Mouse (Mus musculus) stomach, embryonic 15.5 days (tissue): ENCODE results near the gene Prr18. TPM values are rescaled to one million over a fixed set of nuclear protein-coding genes. Genes with fewer than 3 reads are reported as not detected.

ENCODE experiments used
- ATAC-seq: fragments of 200-750 bp; cut with Nextera tagmentation; 2 replicates; pipeline ENCODE4 v1.8.0; 2017; ENCODE audit warnings: low read depth, moderate number of reproducible peaks, moderate TSS enrichment; ENCODE audit not compliant: insufficient read depth, low FRiP score
- H3K27ac ChIP-seq: fragments of 300-500 bp; sonication (generic); 2 replicates; pipeline ENCODE4 v1.5.1; 2015; ENCODE audit warnings: mild to moderate bottlenecking, inconsistent platforms
- H3K27me3 ChIP-seq: fragments of 300-500 bp; sonication (generic); replicated peaks from 2 replicates; pipeline ENCODE4 v1.6.1; 2015; ENCODE audit warnings: inconsistent platforms
- H3K36me3 ChIP-seq: fragments of 300-500 bp; sonication (generic); 2 replicates; pipeline ENCODE4 v1.6.1; 2015; ENCODE audit warnings: inconsistent platforms
- H3K4me1 ChIP-seq: fragments of 300-500 bp; sonication (generic); 2 replicates; pipeline ENCODE4 v1.6.1; 2015; ENCODE audit warnings: inconsistent platforms
- H3K4me2 ChIP-seq: fragments of 300-500 bp; sonication (generic); 2 replicates; pipeline ENCODE4 v1.6.1; 2015; ENCODE audit warnings: mild to moderate bottlenecking, inconsistent platforms
- H3K4me3 ChIP-seq: fragments of 300-500 bp; sonication (generic); replicated peaks from 2 replicates; pipeline ENCODE4 v1.5.1; 2015; ENCODE audit warnings: inconsistent platforms
- H3K9ac ChIP-seq: fragments of 300-500 bp; sonication (generic); 2 replicates; pipeline ENCODE4 v1.6.1; 2015; ENCODE audit warnings: inconsistent platforms
- H3K9me3 ChIP-seq: fragments of 300-500 bp; sonication (generic); 2 replicates; pipeline ENCODE4 v1.6.1; 2016; ENCODE audit warnings: inconsistent platforms
- WGBS: fragments of 180-500 bp; shearing (Covaris S2); methylation state at CpG from one replicate; pipeline ENCODE4 v1.1.7; 2015; 5-methylcytosine and 5-hydroxymethylcytosine counted together
- polyA plus RNA-seq: library from polyadenylated mRNA; unstranded; fragments of >200 nt; fragmentation: Nextera tagmentation; extraction: Ambion mirVana; gene quantifications from 2 replicates; pipeline ENCODE4 v1.2.1, GENCODE M21; 2015

The Prr18 gene
- polyA plus RNA-seq, 1 experiment from 2014 or later, result 0.55 TPM

DNA sequence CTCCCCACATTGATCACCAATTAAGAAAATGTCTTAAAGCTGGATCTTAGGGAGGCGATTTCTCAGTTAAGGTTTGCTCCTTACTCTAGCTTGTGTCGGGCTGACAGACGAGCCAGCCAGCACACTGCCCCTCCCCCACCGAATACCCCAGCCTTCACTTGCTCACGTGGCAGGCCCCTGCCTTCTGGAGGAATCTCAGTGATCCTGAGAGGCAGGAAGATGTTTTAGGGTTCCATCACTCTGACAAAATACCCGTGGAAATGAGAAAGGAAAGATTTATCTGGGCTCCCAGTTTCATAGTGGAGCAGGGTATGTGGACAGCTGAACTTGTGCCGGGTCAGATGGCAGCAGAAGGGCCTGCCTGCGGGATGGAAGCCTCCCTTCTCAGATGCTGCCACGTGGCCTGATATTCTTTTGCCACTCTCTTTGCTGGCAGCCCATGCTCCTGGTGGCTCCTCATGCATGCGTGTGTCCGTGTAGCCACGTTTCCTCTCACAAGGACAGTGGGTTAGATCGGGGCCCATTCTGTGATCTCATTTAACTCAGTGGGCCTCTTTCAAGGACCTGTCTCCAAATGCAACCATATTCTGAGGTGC is 33.5 kb downstream of the Prr18 start:
- Histone ChIP-seq H3K27ac (no peak overlapping the region), H3K27me3 (no peaks in the 10 kb centered on the region), H3K9me3 (no peaks in the 10 kb centered on the region), H3K4me1 (peaks cover 23% of the 10 kb centered on the region), H3K4me3 (no peak overlapping the region), H3K36me3 (no peaks in the 10 kb centered on the region), H3K4me2 (no peak overlapping the region), H3K9ac (no peak overlapping the region)
- no peak for ATAC-seq
- 38% methylated on average over 13 of the region's 13 CpGs for WGBS

DNA sequence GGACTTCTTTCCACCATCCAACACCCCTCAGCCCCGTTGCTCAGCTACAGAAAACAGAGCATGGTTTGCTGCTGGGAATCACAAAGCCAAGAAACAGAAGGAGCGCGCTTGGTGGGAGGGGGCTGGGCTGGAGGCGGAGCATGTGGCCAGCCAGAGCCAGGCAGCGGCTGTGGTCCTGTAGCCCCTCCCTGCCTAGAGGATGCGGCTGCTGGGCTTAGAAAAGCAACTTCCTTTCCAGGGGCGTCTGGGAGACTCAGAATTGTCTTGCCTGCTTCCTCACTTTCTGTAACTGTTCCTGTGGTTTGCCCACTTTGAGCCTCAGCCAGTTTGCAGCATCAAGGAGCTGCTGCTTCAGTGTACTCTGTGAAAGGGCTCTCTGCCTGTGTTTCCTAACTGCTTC is 34.6 kb downstream of the Prr18 start:
- Histone ChIP-seq H3K9me3 (no peaks in the 10 kb centered on the region), H3K27ac (peak overlapping the region; percentile 74)
- WGBS, result 1% methylated on average over 7 of the region's 7 CpGs

DNA sequence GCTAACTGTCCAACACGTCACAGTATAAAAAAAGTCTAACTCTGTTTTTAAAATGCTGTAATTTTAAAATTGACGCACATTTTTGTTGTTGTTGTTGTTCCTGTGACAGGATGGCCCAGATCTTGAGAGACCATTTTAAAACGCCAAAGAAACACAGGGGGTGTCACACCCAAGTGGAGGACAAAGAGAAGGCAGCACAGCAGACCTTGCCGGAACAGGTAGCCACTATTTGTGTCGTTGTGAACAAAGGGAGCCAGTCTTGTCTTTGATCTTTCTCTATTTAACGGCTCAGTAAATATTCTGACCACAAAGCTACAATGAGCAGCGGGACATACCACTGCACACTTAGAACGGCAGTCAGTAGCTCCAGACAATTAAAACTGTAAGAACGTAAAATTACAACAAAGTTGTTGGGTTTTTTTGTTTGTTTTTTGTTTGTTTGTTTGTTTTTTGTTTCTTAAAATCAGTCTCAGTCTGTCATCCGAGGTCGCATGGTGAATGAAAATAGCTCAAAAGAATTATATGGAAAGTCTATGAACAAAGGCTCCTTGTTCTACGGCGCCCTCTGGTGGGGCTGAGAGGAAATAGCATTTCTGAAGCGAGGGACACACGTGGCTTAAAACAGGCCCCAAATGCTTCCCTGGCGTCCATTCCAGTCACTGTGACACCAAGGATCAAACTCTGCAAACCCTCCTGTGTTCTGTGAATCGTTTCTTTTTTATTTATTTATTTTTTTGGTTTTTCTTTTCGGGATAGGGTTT is 35.2 kb downstream of the Prr18 start:
- Histone ChIP-seq H3K4me3 (peak overlapping the region; percentile 25), H3K4me1 (peaks cover 21% of the 10 kb centered on the region), H3K9me3 (no peaks in the 10 kb centered on the region), H3K36me3 (no peaks in the 10 kb centered on the region), H3K27me3 (no peaks in the 10 kb centered on the region), H3K27ac (peak overlapping the region; percentile 74), H3K4me2 (peak overlapping the region; percentile 64), H3K9ac (no peak overlapping the region)
- WGBS, result 3% methylated on average over 18 of the region's 18 CpGs
- peak; percentile 40 for ATAC-seq

More for the DNA sequence above, 34.6 kb downstream of the Prr18 start:
- Histone ChIP-seq H3K4me2 (peak overlapping the region; percentile 64), H3K9ac (no peak overlapping the region), H3K4me1 (peaks cover 23% of the 10 kb centered on the region), H3K36me3 (no peaks in the 10 kb centered on the region), H3K27me3 (no peaks in the 10 kb centered on the region), H3K4me3 (peak overlapping the region; percentile 25)
- ATAC-seq, result peak; percentile 66

DNA sequence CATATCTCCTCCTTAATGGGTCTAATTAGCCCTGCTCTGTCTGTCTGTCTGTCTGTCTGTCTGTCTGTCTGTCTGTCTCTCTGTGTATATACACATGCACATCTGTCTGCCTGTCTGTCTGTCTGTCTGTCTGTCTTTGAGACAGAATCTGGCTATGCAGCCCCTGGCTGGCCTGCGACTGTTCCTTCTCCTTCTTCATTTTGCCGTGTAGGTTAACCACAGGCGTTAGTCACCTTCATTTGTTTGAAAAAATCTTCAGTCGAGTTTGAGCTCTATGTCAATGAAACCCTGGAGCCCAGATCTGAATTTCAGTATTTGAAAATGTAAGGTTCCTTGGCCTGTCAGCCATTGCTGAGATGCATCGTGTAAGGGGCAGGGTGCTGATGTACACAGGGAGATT is 40.0 kb downstream of the Prr18 start:
- no peaks in the 10 kb centered on the region for H3K27me3 ChIP-seq
- H3K27ac ChIP-seq, result no peak overlapping the region
- no peak overlapping the region for H3K4me2 ChIP-seq
- H3K9me3 ChIP-seq, result no peaks in the 10 kb centered on the region
- no peak for ATAC-seq
- H3K36me3 ChIP-seq, result no peaks in the 10 kb centered on the region
- H3K4me3 ChIP-seq, result no peak overlapping the region
- 55% methylated on average over 5 of the region's 5 CpGs for WGBS
- H3K4me1 ChIP-seq, result peaks cover 1% of the 10 kb centered on the region; the same call in 1 of the 2 replicates
- H3K9ac ChIP-seq, result no peak overlapping the region

DNA sequence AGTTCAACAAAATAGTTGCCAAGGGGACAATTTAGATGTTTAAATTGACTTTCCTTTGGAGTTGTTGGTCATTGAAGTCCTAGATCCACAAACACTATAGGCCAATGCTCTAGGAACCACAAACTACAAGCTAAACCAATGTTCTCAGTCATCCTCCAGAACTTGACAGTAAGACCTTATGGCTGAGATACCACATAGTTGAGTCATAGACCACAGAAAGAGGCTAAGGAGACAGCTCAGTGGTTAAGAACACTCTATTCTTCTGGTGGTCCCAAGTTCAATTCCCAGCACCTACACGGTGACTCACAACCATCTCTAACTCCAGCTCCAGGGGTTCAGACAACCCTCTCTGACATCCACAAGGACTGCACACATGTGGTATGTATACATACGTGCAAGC is 48.2 kb downstream of the Prr18 start:
- 88% methylated on average over 2 of the region's 2 CpGs for WGBS
- ATAC-seq, result no peak
- no peak overlapping the region for H3K4me3 ChIP-seq
- H3K36me3 ChIP-seq, result no peaks in the 10 kb centered on the region
- no peaks in the 10 kb centered on the region for H3K9me3 ChIP-seq
- H3K27ac ChIP-seq, result no peak overlapping the region
- no peak overlapping the region for H3K4me2 ChIP-seq
- H3K9ac ChIP-seq, result no peak overlapping the region
- H3K4me1 ChIP-seq, result no peaks in the 10 kb centered on the region
- H3K27me3 ChIP-seq, result peaks cover 24% of the 10 kb centered on the region

DNA sequence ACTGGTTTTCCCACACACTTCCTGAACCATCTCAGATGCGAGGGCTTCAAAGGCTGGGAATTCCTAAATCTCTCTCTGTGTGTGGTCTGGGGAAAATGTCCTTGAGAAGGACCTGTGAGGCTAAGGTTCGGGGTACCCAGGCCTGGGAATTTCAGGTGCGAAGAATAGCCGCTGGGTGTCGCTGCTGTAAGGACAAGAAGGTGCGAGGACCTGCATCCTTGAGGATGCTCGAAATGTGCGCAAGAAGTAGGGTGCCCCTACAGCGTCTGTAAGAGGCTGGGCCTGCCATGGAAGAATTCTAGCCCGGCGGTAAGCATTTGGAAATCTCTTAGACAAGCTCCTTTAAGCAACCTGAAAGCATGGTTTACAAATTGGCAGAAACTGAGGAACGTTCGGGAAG is 51.2 kb downstream of the Prr18 start:
- H3K4me3 ChIP-seq, result no peak overlapping the region
- H3K4me2 ChIP-seq, result 0 out of 2 replicates have a peak overlapping the region, but pooled peaks have one; percentile 19
- H3K4me1 ChIP-seq, result no peaks in the 10 kb centered on the region
- WGBS, result 2% methylated on average over 13 of the region's 13 CpGs
- no peaks in the 10 kb centered on the region for H3K9me3 ChIP-seq
- H3K27ac ChIP-seq, result no peak overlapping the region
- H3K27me3 ChIP-seq, result peaks cover 31% of the 10 kb centered on the region
- H3K36me3 ChIP-seq, result no peaks in the 10 kb centered on the region
- no peak for ATAC-seq
- H3K9ac ChIP-seq, result no peak overlapping the region

DNA sequence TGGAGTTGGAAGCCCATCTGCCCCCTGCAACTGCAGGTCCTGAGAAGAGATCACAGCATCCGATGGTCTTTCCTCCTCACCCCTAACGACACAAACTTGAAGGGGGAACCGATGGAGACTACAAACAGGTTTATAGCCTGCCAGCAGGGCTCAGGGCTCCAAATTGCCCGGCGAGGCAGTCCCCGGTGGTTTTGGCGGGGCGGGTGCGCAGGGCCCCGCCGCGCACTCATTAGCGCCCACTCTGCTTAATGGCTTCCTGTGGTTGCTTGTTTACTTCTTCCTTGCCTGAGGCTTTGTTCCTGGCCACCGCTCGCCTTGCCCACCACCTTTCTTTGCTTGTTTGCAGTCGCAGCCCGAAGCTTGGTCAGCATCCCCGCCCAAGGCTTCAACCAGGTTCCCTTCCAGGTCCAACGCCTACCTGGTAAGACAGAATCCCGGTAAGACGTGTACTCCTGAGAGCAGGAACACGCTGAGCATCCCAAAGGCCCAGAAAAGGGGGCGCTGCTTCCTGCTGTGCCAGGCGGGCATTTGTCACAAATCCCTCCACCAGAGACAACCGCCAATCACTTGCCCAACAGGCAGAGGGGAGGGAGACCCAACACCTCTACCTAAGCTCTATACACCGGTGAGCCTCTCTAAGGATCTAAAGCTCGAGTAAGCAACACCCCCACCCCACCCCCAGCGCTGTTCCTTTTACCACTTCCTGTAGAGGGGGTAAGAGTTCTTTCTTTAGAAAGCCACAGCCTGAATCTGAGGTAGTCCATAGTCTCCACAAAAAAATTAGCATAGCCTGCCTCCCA is 51.9 kb downstream of the Prr18 start:
- H3K4me2 ChIP-seq, result peak overlapping the region; percentile 19; the same call in 1 of the 2 replicates
- 2% methylated on average over 28 of the region's 28 CpGs for WGBS

DNA sequence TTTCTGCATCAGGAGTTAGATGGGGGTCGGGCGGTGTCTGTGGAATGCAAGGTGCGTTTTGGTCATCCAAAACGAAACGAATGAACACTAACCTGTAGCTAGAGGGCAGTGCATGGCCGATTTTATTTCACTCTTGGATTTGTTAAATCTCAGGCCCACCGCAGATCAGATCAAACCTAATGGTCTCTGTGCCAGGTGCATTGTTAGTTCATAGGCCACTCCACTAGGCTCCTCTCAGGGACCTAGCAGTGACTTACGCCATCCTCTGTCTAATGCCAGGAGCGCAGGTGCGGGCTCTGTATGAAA is 52.5 kb downstream of the Prr18 start:
- 7% methylated on average over 10 of the region's 10 CpGs for WGBS
- Histone ChIP-seq H3K4me2 (0 out of 2 replicates have a peak overlapping the region, but pooled peaks have one; percentile 19), H3K36me3 (no peaks in the 10 kb centered on the region), H3K4me3 (0 out of 2 replicates have a peak overlapping the region, but pooled peaks have one; percentile 2), H3K4me1 (no peaks in the 10 kb centered on the region), H3K27me3 (peaks cover 31% of the 10 kb centered on the region), H3K9ac (no peak overlapping the region), H3K27ac (no peak overlapping the region), H3K9me3 (no peaks in the 10 kb centered on the region)
- ATAC-seq, result no peak

More for the DNA sequence above, 51.9 kb downstream of the Prr18 start:
- Histone ChIP-seq H3K9ac (no peak overlapping the region), H3K4me1 (no peaks in the 10 kb centered on the region), H3K27ac (no peak overlapping the region), H3K9me3 (no peaks in the 10 kb centered on the region), H3K27me3 (peaks cover 31% of the 10 kb centered on the region), H3K36me3 (no peaks in the 10 kb centered on the region), H3K4me3 (0 out of 2 replicates have a peak overlapping the region, but pooled peaks have one; percentile 2)
- no peak for ATAC-seq

DNA sequence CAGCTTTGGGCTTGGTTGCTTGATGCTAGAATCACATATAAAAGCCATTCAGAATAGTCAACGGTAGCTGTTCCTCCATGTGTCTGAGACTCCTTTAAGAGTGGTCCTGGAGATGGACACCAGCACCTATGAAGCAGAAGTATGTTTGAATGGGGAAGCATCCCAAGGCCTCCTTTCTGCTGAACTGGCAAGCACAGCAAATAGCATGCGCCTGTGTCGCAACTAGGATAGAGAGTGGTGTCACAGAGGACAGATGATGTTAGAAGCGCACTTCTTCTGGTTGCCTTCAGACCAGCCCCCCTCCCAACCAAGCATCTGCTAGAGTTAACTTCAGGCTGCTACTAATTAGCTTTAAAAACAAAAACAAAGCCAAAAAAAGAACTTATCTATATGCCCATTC is 53.2 kb downstream of the Prr18 start:
- 66% methylated on average over 4 of the region's 4 CpGs for WGBS
- Histone ChIP-seq H3K27ac (no peak overlapping the region), H3K9me3 (no peaks in the 10 kb centered on the region), H3K4me3 (no peak overlapping the region), H3K4me2 (no peak overlapping the region), H3K36me3 (no peaks in the 10 kb centered on the region), H3K4me1 (no peaks in the 10 kb centered on the region), H3K27me3 (peaks cover 31% of the 10 kb centered on the region), H3K9ac (no peak overlapping the region)
- no peak for ATAC-seq

Other genes starting within 250 kb of the Prr18 start
- gene Gm49673, start 189.7 kb upstream of the Prr18 start, polyA plus RNA-seq, result 0.18 and 0.24 TPM in 2 replicates
- gene Rnaset2a, start 189.4 kb upstream of the Prr18 start, polyA plus RNA-seq, result 32.5 and 34.4 TPM in 2 replicates
- 29.5 and 30.2 TPM in 2 replicates for gene Fgfr1op, start 172.0 kb upstream of the Prr18 start, polyA plus RNA-seq
- gene Ccr6, start 101.4 kb upstream of the Prr18 start, polyA plus RNA-seq, result 0.37 and 1.0 TPM in 2 replicates
- gene Mpc1, start 54.6 kb upstream of the Prr18 start, polyA plus RNA-seq, result 195 TPM in 2 replicates
- gene Sft2d1, start 26.4 kb upstream of the Prr18 start, polyA plus RNA-seq, result 72.2 and 75.6 TPM in 2 replicates
- 0.48 and 0.49 TPM in 2 replicates for gene T2, start 18.5 kb downstream of the Prr18 start, polyA plus RNA-seq
- gene T, start 97.0 kb downstream of the Prr18 start, polyA plus RNA-seq, result 0.54 and 0.76 TPM in 2 replicates
- 1.4 and 1.5 TPM in 2 replicates for gene Pde10a, start 187.9 kb downstream of the Prr18 start, polyA plus RNA-seq
- 0.36 TPM in 1 of 2 replicates, not detected in the other for gene Gm17087, start 229.5 kb downstream of the Prr18 start, polyA plus RNA-seq